Mouse (Mus musculus): ENCODE measurements around the gene Magi2.
A peak's percentile ranks its signal among the peaks of the same experiment; 100 is the strongest.

The Magi2 gene

DNA sequence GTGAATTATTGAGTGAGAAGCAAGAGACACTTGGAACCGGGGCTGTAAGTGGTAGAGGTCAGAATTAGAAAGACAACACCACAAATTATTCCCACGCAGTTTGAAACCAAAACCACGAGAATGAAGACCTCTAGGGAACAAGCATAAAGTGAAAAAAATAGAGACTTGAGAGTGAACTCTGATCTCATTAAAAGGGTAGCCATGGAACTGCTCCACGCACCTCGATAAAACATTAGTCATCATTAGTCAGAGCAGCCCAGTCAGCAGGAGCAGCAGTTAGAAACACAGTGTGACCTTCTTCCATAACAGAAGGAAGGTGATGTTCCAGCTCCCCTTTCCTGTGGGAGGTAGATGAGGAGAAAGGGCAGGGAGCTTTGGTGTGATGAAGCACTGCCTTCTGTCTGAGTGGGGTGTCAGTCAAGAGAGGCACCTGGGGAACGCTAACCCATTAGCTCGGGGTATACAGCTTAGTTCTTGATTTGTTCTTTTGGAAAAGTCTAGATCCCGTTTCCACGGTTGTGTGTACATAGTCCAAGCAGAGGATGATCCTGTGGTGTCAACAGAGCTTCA is 1272.3 kb downstream of the Magi2 start:
- DNase-seq (ENCODE audit: low spot score in 2 of 2) = no peak

DNA sequence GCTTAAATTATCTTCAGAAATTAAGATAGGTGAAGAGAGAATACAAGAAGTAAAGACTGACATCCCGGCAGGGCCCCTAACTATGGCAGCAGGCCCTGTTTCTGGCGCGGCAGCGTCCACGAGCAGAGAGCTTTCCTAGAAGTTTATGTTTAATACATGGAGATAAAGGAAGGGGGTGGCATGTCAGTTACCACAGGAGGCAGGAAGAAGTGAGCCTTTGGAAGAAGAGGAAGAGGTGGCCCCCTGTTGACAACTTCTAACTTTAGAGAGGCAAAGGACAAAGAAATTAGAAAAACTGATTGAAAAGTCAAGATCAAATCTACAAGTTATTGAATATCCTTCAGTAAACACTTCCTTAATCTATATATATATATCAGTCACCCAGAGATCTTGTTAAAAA is 1281.8 kb downstream of the Magi2 start:
- DNase-seq (ENCODE audit: low spot score in 2 of 2) = no peak

DNA sequence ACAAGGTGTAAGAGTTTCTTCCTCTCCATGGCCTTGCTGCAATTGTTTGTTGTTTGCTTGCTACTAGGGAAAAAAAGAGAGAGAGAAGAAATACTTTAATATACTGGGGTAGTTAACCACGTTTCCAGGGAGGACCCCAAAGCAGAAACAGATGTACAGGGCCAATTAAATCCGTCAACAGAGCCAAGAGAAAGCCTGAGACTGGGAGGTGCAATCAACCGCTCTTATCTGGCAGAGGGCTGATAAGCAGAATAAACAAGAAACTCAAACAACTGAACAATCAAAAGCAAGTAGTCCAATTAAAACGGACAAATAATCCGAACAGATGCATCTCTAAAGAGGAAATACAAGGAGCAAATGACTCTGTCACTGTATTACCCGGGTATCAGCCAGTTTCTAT is 1282.8 kb downstream of the Magi2 start:
- DNase-seq (ENCODE audit: low spot score in 2 of 2) = no peak

DNA sequence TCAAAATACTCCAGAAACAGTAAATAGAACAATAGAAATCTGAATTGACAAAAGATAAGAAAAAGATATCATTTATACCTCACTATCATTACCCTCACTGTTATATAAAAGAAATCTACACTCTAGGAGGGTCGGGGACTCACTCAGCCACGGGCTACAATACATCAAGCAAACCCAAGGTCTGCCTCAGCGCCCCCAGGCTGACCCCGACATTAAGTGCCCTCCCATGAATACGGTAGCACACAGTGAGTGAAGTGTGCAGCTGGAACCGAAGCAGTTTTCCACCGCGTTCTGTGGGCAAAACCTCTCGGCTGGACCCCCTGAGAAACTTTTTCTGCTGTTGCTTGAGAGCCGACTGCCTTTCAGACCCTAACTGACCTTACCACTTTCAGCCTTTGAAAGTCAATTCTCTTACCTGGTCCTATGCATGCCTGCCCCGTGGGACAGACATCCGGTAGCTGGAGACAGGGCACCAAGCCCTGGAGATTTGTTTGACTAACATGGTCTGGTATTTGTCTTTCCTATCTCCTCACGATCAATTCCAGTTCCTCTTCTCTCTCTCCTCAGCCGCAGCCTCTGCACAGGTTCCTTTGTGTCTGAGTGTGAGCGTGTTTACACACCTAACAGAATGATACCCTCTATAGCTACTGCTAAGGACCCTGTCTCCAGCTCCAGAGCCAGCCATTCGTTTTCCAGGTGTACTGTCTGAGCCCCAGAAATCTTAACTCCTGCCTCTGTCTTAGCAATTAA is 1285.7 kb downstream of the Magi2 start:
- DNase-seq (ENCODE audit: low spot score in 2 of 2) = no peak

DNA sequence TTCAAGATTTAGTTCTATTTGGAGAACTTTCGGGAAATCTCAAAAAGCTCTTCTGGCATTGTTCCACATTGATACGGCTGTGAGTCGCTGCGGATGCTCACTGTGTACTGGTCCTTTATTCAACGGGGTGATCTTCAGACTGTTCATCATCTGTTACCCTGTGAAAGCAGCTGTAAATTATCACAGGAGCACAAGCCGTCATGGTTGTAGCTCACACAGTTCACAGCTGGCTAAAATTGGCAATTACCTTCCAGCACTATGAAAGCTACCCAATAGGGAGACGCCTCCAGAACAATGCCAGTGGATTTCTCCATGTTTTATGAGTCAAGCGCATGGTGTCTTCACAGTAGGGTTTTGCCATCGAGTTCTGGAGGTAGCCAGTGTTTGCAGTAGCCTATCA is 1294.8 kb downstream of the Magi2 start:
- DNase-seq (ENCODE audit: low spot score in 2 of 2) = peak in 1 of 2 experiments; percentile 32

DNA sequence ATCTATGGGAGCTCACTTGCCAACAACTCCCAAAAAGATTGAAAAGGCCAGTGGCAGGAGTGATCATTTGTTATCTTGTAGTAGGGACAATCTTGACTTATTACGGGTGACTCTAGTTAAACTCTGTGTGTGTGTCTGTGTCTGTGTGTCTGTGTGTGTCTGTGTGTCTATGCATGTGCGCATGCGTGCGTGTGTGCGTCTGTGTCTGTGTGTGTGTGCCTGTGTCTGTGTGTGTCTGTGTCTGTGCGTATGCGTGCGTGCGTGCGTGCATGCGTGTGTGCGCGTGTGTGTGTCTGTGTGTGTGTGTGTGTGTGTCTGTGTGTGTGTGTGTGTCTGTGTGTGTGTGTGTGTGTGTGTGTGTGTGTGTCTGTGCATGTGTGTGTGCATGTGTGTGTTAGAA is 1295.2 kb downstream of the Magi2 start:
- DNase-seq (ENCODE audit: low spot score in 2 of 2) = no peak

DNA sequence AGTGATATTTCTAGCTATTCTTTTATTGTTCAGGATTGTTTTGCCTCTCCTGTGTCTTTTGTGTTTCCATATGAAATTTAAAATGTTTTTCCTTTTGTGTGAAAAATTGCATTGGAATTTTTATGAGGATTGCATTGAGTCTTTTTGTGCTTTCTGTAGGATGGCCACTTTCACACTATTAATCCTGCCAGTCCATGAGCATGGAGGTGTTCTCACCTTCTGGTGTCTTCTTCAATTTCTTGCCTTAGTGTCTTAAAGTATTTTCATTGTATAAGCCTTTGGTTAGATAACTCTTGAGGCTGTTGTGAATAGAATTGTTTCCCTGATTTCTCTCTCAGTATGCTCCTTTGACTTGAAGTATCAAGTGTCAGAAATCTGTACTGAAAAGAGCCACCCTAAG is 1296.9 kb downstream of the Magi2 start:
- DNase-seq (ENCODE audit: low spot score in 2 of 2) = peak in 1 of 2 experiments; percentile 14

DNA sequence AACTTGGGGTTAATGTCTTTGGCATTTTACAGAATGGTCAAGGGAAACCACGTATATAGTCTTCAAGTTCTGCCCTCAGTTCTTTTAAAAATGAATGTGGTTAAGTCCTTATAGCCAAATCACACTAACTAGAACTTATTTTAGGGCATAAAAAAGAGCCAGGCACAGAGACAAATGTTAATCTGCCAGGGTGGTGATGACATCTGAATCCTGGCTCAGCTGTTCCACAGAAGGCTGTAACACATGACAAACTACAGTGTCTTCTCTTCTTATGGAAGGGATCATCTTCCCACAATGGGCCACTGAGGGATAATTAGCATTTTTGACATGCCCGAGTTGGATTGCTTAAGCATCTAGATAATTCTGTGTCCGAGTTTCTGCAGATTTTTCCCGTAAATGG is 1299.8 kb downstream of the Magi2 start:
- DNase-seq (ENCODE audit: low spot score in 2 of 2) = peak in 1 of 2 experiments; percentile 37

DNA sequence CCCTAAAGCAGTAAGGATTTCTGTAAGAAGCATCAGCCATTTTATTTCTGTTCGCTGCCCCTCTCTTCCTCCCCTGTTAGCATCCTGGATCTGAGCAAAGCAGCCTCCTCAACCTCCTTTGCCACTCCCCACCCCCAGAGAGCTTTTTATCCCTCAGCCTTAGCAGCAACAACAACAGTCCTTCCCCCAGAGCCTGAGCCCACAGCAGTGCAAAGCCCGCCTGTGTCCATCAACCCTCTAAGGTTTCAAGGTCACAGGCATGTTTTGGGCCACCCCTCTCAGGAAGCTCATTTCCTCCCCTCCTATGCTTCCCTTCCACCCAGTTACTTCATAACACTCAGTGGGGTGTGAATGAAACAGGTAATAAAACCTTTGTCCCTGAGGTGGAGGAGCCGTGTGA is 1309.7 kb downstream of the Magi2 start:
- DNase-seq (ENCODE audit: low spot score in 2 of 2) = no peak

DNA sequence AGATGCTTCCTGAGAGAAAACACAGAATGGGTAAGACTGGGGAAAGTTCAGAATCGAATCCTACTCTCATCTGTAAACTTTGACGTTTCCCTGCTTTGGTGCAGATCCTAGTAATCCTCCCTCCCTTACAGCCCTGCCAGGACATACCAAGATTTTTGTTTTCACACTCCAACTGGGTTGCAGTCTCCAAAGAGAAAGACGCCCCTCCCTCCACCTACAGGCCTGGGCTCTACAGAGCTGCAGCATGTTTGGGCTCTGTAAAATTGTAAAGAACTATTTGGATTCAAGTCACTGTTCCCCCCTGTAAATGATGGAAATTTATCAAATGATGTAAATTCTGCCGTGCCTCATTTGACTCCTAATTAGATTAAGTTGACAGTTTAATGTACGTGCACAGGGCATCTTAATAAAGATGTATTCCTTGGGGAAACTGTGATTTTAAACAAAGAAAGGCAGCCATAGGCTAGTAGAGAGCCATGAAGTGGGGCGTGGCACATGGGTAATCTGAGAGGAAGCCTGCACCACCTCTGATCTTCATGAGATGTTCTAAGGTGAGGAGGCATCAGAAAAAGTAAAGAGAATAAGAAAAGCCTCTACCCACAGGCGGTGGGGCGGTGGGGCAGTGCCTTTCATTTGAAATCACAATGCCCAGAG is 1310.7 kb downstream of the Magi2 start:
- DNase-seq (ENCODE audit: low spot score in 2 of 2) = no peak

DNA sequence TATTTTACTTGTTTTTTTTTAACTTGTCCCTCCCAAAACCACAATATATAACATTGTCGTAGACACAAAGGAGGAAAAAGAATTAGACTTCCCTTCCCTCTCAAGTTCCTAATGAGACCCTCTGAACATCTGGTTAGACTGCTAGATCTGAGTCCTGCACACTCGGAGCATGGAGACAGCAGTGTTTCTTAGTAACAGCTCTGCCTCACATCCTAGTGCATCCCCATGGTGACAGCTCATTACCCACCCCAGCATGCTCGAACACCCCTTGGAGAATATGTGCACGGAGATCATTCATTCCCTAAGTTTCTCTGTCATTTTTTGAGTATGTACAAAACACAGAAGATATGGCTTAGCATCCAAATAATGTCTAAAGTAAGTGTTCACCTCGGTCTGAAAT is 1317.5 kb downstream of the Magi2 start:
- DNase-seq (ENCODE audit: low spot score in 2 of 2) = no peak

DNA sequence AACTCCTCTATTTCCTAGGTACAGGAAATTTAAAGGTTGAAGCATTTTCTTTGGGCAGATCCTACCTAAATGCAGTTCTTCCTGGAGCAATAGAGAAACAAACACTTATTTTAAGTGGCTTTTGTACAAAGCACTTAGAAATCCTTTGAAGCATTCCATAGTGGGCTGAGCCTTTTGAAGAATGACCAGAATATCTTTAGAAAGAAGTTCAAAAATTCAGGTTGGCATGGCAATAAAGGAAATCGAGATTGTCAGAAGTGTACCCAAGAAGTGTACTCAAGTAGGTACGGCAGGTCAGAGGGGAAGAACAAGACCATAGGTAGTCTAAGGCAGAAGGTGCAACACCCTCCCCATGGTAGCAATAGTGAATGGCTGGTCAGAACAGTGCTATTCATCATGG is 1332.5 kb downstream of the Magi2 start:
- DNase-seq (ENCODE audit: low spot score in 2 of 2) = no peak

DNA sequence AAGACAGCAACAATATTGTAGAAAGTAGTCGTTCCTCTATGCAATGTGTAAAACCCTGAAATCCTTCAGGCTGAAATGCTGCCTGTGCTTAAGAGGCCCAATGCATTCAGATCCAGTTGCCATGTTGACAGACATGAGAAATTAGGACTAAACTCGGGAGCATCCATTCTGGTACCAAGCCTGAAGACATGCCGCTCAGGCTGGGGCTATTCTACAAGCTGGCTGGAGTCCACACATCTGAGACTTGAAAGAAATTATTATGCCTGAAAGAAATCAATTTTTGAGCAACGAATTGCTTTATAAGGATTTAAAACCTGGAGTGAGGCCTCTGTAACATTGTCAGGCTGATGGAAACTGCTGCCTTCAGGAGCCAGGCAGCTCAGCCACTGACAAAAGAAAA is 1333.0 kb downstream of the Magi2 start:
- no peak for DNase-seq (ENCODE audit: low spot score in 2 of 2)

DNA sequence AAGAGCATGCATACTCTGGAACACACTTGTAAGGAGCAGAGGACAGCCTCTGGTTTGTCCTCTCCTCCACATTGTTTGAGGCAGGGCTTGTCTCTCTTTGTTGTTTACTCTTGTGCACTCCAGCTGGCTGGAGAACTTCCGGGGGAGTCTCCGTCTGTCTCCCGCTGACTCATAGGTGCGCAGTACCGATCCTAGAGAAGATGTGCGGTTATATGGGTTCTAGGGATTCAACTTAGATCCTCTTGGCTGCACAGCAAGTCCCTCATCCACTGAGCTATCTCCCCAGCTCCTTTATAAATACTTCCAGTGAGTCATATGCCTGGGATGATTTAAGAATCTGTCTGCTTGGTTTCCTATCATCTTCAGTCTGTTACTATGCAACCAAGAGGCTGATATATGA is 1341.6 kb downstream of the Magi2 start:
- DNase-seq (ENCODE audit: low spot score in 2 of 2) = peak; percentile 82 to 87

DNA sequence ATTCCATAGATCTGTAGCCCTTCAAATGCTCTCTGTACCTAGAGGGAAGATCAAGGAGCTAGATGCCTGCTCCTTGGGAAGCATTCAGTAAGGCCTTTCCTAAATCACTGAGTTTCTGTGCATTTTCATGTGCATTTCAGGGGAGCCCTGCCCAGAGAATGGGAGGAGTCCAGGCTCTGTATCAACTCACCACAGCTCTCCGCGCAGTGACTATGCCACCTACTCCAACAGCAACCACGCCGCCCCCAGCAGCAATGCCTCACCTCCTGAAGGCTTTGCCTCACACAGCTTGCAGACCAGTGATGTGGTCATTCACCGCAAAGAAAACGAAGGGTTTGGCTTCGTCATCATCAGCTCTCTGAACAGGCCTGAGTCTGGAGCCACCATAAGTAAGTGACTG is 1342.1 kb downstream of the Magi2 start:
- peak in 1 of 2 experiments; percentile 47 for DNase-seq (ENCODE audit: low spot score in 2 of 2)

DNA sequence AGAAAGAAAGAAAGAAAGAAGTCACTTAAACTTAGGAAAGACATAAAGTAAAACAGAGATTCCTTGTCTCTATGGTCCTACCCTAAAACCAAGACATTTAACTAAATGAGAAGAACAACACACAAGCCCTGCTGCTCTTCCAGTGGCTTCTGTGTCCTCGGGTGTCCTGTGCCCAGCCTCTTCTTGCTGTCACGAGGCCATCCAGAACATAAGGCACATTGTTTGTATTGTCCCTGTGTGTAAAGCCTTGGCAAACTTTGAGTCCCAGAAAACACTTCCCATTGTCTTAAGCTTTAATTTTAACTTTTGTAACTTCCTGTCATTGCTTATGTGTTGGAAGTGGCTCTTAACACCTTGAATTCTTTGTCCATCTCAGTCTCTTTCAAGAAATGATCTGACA is 1348.0 kb downstream of the Magi2 start:
- no peak for DNase-seq (ENCODE audit: low spot score in 2 of 2)

DNA sequence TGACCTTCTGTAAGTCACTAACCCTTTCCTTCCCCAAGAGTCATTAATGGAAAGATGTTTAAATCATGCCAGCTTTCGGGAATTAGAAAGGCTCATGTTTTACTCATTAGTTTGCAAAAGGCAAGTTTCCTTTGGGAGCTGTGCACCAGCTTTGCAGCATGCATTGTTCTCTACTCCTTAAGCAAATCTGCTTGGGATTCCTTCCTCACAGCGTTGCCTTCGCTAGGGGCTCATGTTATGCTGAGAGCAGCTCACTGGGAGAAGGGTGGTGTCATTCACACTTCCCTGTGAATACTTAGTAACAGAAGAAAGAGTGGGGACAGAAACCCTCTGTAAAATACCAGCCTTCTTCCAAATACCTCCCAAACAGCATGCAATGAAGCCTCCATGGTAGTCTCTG is 1349.0 kb downstream of the Magi2 start:
- no peak for DNase-seq (ENCODE audit: low spot score in 2 of 2)

DNA sequence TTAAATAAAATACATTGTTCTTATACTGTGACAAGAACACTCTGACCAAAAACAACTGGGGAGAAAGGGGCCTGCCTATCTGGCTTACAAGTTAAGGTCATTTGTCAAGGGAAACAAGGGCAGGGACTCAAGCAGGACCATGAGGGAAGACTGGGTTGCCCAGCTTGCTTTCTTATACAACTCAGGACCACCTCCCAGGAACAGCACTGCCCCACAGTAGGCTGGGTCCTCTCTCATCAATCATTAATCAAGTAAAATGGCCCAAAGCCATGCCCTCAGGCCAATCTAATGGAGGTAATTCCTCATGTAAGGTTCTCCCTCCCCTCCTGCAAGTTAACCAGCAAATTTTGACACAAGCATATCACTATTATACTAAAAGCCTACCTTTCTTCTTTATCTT is 1349.4 kb downstream of the Magi2 start:
- DNase-seq (ENCODE audit: low spot score in 2 of 2) = no peak

DNA sequence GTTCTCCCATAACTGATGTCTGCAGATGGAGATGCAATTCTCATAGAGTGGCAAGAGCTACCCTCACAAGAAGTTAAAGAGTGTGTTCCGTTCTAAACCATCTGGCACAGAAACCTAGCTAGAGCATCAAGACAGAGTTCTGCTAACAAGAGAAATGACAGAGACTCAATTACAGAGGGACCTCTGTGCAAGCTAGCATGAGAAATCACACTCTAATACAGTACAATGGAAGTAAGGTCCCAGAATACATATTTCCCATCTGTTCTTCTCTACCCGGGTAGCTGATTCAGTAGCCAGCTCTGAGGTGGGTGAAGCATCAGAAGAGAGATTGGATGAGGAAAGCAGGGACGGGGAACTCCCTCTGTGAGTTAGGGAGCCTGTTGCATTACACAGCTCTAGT is 1351.8 kb downstream of the Magi2 start:
- peak; percentile 44 for DNase-seq (ENCODE audit: low spot score in 2 of 2)

DNA sequence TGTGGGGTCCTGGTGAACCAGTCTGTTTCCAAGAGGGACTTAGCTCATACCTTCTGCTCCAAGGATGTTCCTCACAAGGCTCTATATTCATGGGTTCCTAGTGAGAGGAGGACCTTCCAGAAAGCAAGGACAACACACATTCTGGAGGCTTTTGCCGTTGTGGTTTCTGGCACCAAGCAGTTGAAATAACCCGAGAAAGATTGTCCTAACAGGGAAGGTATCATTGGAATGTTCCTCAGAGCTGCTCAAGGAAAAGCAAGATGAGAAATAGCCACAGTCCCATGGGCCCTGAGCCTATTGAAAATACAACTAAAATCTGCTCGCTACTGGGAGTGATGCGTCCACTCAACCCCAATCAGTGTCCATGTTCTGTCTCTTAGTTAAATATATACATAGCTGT is 1353.8 kb downstream of the Magi2 start:
- no peak for DNase-seq (ENCODE audit: low spot score in 2 of 2)

DNA sequence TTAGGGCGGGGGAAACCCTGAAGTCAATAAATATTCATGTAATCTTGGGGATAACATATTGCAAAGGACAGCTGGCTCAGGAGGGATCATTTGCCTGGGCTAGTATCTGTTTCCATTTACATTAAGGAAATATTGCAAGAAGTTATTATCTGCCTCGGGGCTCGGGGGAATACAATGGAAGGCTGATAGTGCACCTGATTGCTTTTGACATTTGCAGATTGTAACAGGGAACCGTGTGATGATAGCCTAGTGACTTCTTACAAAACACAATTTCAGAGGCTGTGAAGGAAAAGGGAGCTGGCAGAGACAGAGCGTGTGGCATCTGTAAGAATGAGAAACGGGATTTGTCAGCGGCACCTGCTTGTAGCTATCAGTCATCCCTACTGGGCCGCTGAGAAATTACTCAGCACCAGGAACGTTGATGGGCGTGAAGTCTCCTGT is 1356.2 kb downstream of the Magi2 start:
- peak in 1 of 2 experiments; percentile 39 for DNase-seq (ENCODE audit: low spot score in 2 of 2)

DNA sequence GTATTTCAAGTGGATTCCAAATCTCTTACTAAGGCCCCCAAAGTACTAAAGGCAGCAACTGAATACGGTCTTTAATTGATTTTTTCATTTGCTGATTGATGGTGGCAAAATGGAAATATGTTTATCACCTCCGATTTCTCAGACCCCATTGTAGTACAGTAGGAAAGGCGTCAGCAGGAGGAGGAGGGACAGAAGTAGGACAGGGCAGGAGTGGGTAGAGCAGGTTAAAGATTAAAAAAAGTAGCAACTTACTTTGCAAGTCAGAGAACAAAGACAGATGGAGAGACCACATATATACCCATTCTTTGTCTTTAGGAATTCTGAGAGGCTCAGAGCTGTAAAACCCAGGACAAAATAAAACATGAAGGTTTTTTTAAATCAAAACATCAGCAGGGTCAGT is 1356.8 kb downstream of the Magi2 start:
- DNase-seq (ENCODE audit: low spot score in 2 of 2) = no peak

DNA sequence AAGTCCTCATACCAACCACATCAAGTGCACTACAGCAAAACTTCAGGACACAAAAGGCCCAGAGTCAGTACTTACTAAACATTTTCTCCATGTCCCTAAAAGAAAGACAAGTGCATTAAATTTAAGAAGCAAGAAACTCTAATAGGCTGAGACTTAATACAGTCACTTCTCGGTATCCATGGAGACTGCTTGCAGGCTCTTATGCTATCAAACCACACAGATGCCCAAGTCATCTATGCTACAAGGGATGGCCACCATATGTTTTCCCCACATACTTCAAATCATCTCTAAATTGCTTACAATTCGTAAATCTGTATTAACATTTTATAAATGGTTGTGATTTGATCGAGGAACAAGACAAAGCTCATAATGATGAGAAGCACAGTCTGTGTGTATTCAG is 1357.9 kb downstream of the Magi2 start:
- no peak for DNase-seq (ENCODE audit: low spot score in 2 of 2)

All from left cerebral cortex, adult 9 months (tissue).